Mouse (Mus musculus) neural tube, embryonic 15.5 days (tissue): ENCODE measurements at regions not wholly inside any gene's neighbourhood (a gene's known extent, or its start where the extent isn't known, plus 50 kb on each side); places are given as distances from the start of the nearest gene placed in this dataset.

Source experiments
- ATAC-seq: fragments of 200-750 bp; cut with Nextera tagmentation; 2 replicates; pipeline ENCODE4 v1.8.0; 2017; ENCODE audit warnings: mild to moderate bottlenecking, moderate TSS enrichment, moderate library complexity; ENCODE audit not compliant: low FRiP score
- H3K27ac ChIP-seq: fragments of 300-500 bp; sonication (generic); replicated peaks from 2 replicates; pipeline ENCODE4 v1.5.1; 2015; ENCODE audit warnings: mild to moderate bottlenecking, inconsistent platforms
- H3K27me3 ChIP-seq: fragments of 300-500 bp; sonication (generic); replicated peaks from 2 replicates; pipeline ENCODE4 v1.6.1; 2015; ENCODE audit warnings: inconsistent platforms
- H3K36me3 ChIP-seq: fragments of 300-500 bp; sonication (generic); 2 replicates; pipeline ENCODE4 v1.6.1; 2015; ENCODE audit warnings: inconsistent platforms
- H3K4me1 ChIP-seq: fragments of 300-500 bp; sonication (generic); 2 replicates; pipeline ENCODE4 v1.6.1; 2015; ENCODE audit warnings: inconsistent platforms
- H3K4me2 ChIP-seq: fragments of 300-500 bp; sonication (generic); 2 replicates; pipeline ENCODE4 v1.6.1; 2015; ENCODE audit warnings: inconsistent platforms, mild to moderate bottlenecking, moderate library complexity
- H3K4me3 ChIP-seq: fragments of 300-500 bp; sonication (generic); replicated peaks from 2 replicates; pipeline ENCODE4 v1.5.1; 2015; ENCODE audit warnings: mild to moderate bottlenecking, inconsistent platforms
- H3K9ac ChIP-seq: fragments of 300-500 bp; sonication (generic); replicated peaks from 2 replicates; pipeline ENCODE4 v1.6.1; 2015; ENCODE audit warnings: mild to moderate bottlenecking, inconsistent platforms
- H3K9me3 ChIP-seq: fragments of 300-500 bp; sonication (generic); replicated peaks from 2 replicates; pipeline ENCODE4 v1.6.1; 2016; ENCODE audit warnings: inconsistent platforms
- WGBS: fragments of 180-500 bp; shearing (Covaris S2); methylation state at CpG from one replicate; pipeline ENCODE4 v1.1.7; 2015; ENCODE audit warnings: mixed read lengths; 5-methylcytosine and 5-hydroxymethylcytosine counted together

DNA sequence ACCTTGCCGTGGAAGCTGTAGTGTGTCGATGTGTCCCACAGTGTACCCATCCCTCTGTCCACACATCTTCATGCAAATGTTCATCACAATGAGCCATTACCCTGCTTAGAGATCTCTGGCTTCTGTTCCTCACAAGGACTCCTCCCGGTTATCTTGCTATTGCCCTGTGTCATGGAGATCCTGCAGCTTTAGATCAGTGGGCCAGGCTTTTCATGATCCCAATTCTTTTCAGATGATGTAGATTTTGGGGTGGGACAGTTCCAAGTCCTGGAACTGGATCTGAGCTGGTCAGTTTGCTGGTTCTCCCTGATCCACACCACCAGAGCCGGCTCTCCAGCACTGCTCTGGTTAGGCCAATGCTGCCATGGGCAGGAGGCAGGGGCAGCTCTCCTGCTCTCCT is 161.2 kb downstream of the Tfap2c start:
- H3K9me3 ChIP-seq = no peaks in the 10 kb centered on the region
- no peaks in the 10 kb centered on the region for H3K4me1 ChIP-seq
- H3K4me3 ChIP-seq = no peak overlapping the region
- no peak overlapping the region for H3K9ac ChIP-seq
- ATAC-seq = no peak
- H3K36me3 ChIP-seq = no peaks in the 10 kb centered on the region
- no peak overlapping the region for H3K4me2 ChIP-seq
- whole genome bisulfite sequencing = 73% methylated on average over 4 of the region's 4 CpGs
- no peak overlapping the region for H3K27ac ChIP-seq
- H3K27me3 ChIP-seq = peaks cover 6% of the 10 kb centered on the region; the same call in 1 of the 2 replicates

- H3K9me3 ChIP-seq = no peaks in the 10 kb centered on the region
- no peak overlapping the region; the same call in 1 of the 2 replicates for H3K4me2 ChIP-seq
- H3K27ac ChIP-seq = no peak overlapping the region
- no peak overlapping the region for H3K9ac ChIP-seq
- H3K4me3 ChIP-seq = no peak overlapping the region
- ATAC-seq = no peak
- peaks cover 26% of the 10 kb centered on the region for H3K4me1 ChIP-seq
- 4% methylated on average over 13 of the region's 13 CpGs for WGBS
- H3K36me3 ChIP-seq = no peaks in the 10 kb centered on the region
- peaks cover 85% of the 10 kb centered on the region for H3K27me3 ChIP-seq
These were observed 177.3 kb downstream of the Tfap2c start for GRCm38 (mm10) chr2:172726701-172727100.

GRCm38 (mm10) chr2:172727576-172727975 is 178.2 kb downstream of the Tfap2c start:
- H3K9me3 ChIP-seq = no peaks in the 10 kb centered on the region
- peak overlapping the region; percentile 76 for H3K4me2 ChIP-seq
- H3K27me3 ChIP-seq = peaks cover 86% of the 10 kb centered on the region

DNA sequence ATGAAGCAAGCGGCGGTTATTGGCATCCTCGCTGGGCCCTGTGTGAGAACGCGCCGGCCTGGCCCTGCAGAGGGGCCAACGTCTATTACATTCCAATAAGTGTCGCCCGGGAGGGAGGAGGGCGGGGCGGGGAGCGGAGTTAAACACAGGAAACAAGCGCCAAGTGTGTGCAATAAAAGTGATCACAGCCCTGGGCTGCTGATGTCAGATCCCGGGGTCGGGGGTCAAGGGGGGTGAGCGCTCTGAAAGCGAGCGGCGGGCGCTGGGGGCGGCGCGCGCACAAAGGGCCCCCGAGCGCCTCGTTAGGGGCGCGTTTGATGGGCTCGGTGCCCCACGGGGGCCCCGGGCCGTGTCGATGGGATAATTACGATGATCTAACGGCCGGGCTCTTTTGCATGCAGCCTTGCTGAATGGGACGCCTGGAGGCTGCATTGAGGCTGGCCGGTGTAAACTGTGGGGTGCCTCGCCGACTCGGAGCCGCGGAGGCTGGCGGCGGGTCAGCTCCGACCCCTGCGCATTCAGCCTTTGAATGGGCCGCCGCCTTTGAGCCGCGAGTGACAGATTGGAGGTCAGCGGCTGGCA is 178.9 kb downstream of the Tfap2c start:
- peak overlapping the region; percentile 76 for H3K4me2 ChIP-seq
- H3K27me3 ChIP-seq = peaks cover 86% of the 10 kb centered on the region
- no peaks in the 10 kb centered on the region for H3K9me3 ChIP-seq
- peak overlapping the region; percentile 35 for H3K4me3 ChIP-seq
- H3K9ac ChIP-seq = no peak overlapping the region; the same call in 1 of the 2 replicates
- WGBS = under 1% methylated on average over 48 of the region's 53 CpGs
- peak; percentile 77 for ATAC-seq
- no peak overlapping the region for H3K27ac ChIP-seq
- no peaks in the 10 kb centered on the region for H3K36me3 ChIP-seq
- peaks cover 36% of the 10 kb centered on the region for H3K4me1 ChIP-seq

More at GRCm38 (mm10) chr2:172727576-172727975, 178.2 kb downstream of the Tfap2c start:
- WGBS = 11% methylated on average over 10 of the region's 10 CpGs
- Histone ChIP-seq H3K9ac (no peak overlapping the region), H3K4me3 (no peak overlapping the region), H3K27ac (no peak overlapping the region), H3K4me1 (peaks cover 35% of the 10 kb centered on the region), H3K36me3 (no peaks in the 10 kb centered on the region)
- ATAC-seq = no peak

GRCm38 (mm10) chr2:172729151-172729550 is 179.8 kb downstream of the Tfap2c start:
- Histone ChIP-seq H3K36me3 (no peaks in the 10 kb centered on the region), H3K27me3 (peaks cover 86% of the 10 kb centered on the region), H3K27ac (no peak overlapping the region), H3K4me1 (peaks cover 36% of the 10 kb centered on the region), H3K9ac (no peak overlapping the region), H3K4me2 (peak overlapping the region; percentile 76; the same call in 1 of the 2 replicates), H3K9me3 (no peaks in the 10 kb centered on the region), H3K4me3 (no peak overlapping the region)
- WGBS = 27% methylated on average over 4 of the region's 4 CpGs
- no peak for ATAC-seq

DNA sequence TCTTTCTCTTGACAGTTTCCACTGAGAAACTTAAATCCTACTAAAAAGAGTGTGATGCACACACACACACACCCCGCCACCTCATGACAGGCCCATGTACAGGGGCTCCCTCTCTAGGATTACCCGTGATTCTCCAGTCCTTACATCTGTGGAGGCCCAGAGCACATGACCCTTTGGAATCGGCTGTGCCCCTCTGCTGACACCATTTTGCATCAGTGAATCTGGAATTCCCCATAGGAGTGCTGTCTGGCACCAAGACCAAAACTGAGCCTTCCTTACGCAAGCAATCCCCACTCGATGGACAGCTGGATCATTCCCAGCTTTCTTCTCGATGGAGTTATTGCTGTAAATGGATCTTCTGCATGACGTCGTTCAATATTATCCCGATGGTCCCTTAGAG is 180.3 kb downstream of the Tfap2c start:
- Histone ChIP-seq H3K9me3 (no peaks in the 10 kb centered on the region), H3K27ac (no peak overlapping the region), H3K36me3 (no peaks in the 10 kb centered on the region), H3K4me3 (no peak overlapping the region), H3K9ac (no peak overlapping the region), H3K4me1 (peaks cover 36% of the 10 kb centered on the region), H3K4me2 (no peak overlapping the region), H3K27me3 (peaks cover 86% of the 10 kb centered on the region)
- WGBS = 62% methylated on average over 9 of the region's 9 CpGs
- no peak for ATAC-seq

GRCm38 (mm10) chr2:172731408-172731807 is 182.0 kb downstream of the Tfap2c start:
- no peak overlapping the region for H3K9ac ChIP-seq
- H3K27ac ChIP-seq = no peak overlapping the region
- H3K9me3 ChIP-seq = no peaks in the 10 kb centered on the region
- peaks cover 90% of the 10 kb centered on the region for H3K27me3 ChIP-seq
- no peak overlapping the region for H3K4me3 ChIP-seq
- WGBS = 3% methylated on average over 18 of the region's 18 CpGs
- H3K36me3 ChIP-seq = no peaks in the 10 kb centered on the region
- H3K4me1 ChIP-seq = peaks cover 36% of the 10 kb centered on the region
- H3K4me2 ChIP-seq = peak overlapping the region; percentile 34
- ATAC-seq = peak; percentile 53; the same call in 1 of the 2 replicates

DNA sequence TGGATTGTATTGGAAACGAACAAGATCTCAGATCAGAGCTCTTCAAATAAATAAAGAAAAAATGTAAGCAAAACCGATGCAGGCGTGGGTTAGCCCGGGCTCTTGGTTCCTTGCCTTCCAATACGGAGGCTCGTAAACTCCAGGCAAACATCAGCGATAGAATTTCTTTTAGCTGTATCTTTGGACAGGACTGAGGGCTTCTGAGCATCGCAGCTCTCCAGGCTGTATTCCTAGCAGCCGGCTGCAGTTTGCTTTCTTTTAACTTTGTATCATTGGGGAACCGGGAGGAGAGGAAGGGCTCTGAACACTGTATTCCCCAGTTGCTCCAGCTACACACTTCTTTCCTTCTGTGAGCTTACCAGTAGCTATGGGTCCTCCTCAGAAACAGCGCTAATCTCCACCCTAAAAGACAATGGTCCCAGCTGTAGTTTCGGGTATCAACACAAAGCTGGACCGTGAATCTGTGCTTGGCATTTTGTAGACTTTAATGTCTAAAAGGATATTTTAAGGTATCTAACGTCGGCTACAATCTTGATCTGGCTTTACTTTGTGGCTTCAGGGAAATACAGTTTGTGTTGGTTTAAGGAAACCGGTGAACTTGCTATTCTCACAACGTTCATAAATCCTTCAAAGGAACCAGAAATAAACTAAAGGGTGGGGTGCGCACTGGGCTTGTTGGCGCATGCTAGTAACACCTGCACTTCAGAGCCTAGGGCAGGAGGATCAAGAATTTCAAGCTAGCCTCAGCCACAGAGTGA is 183.2 kb downstream of the Tfap2c start:
- ATAC-seq = no peak
- Histone ChIP-seq H3K9ac (no peak overlapping the region), H3K9me3 (no peaks in the 10 kb centered on the region), H3K36me3 (no peaks in the 10 kb centered on the region), H3K4me3 (no peak overlapping the region), H3K4me1 (peaks cover 27% of the 10 kb centered on the region), H3K27ac (no peak overlapping the region), H3K4me2 (no peak overlapping the region), H3K27me3 (peaks cover 94% of the 10 kb centered on the region)
- WGBS = 4% methylated on average over 19 of the region's 19 CpGs

GRCm38 (mm10) chr2:172733403-172733995 is 184.1 kb downstream of the Tfap2c start:
- Histone ChIP-seq H3K36me3 (no peaks in the 10 kb centered on the region), H3K9ac (no peak overlapping the region), H3K9me3 (no peaks in the 10 kb centered on the region), H3K4me1 (peaks cover 19% of the 10 kb centered on the region), H3K27ac (no peak overlapping the region), H3K27me3 (peaks cover 97% of the 10 kb centered on the region), H3K4me2 (no peak overlapping the region), H3K4me3 (no peak overlapping the region)
- no peak for ATAC-seq
- 6% methylated on average over 9 of the region's 9 CpGs for WGBS

DNA sequence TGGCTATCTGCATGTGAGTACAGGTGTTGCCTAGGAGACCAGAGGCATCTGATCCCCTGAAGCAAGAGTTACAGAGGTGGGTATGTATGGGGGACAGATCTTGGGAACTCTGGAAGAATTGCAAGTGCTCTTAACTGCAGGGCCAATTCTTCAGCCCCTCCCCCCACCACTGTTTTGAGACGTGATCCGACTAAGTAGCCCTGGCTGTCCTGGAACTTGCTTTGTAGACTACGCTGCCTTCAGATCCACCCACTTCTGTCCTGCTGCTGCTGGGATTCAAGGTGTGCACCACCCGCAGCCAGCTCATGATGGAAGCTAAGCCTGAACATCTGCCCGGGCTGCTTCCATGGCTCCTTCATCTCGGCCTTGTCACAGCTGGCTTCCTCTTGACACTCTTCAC is 186.2 kb downstream of the Tfap2c start:
- H3K9ac ChIP-seq = no peak overlapping the region
- H3K27me3 ChIP-seq = peaks cover 96% of the 10 kb centered on the region
- no peak for ATAC-seq
- H3K4me2 ChIP-seq = no peak overlapping the region
- WGBS = 11% methylated on average over 6 of the region's 6 CpGs
- H3K27ac ChIP-seq = no peak overlapping the region
- no peaks in the 10 kb centered on the region for H3K36me3 ChIP-seq
- no peak overlapping the region for H3K4me3 ChIP-seq
- peaks cover 15% of the 10 kb centered on the region for H3K4me1 ChIP-seq
- H3K9me3 ChIP-seq = no peaks in the 10 kb centered on the region

DNA sequence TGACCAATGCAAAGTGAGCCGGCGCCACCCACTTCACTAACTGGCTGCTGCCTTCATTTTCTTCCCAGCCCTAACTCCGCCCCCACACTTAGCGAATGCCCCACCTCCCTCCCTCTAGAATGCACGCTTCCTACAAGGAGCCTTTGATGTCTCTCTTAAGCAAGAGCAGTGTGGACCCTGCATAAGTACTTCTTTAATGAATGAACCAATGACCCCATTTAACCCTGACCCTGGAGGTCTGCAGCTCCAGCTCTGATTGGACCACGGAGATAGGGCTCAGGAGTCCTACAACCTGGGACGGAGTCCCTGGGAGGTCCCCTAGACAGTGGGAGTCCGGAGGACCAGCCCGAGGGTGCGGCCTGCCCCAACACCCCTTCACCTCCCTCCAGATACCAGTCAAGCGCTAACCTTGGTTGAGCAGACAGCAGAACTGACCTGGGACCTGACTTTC is 189.7 kb downstream of the Tfap2c start:
- Histone ChIP-seq H3K27ac (no peak overlapping the region), H3K9me3 (no peaks in the 10 kb centered on the region), H3K27me3 (peaks cover 90% of the 10 kb centered on the region), H3K4me2 (no peak overlapping the region), H3K36me3 (no peaks in the 10 kb centered on the region), H3K4me3 (no peak overlapping the region), H3K4me1 (no peaks in the 10 kb centered on the region), H3K9ac (no peak overlapping the region)
- no peak for ATAC-seq
- WGBS = 4% methylated on average over 11 of the region's 11 CpGs

DNA sequence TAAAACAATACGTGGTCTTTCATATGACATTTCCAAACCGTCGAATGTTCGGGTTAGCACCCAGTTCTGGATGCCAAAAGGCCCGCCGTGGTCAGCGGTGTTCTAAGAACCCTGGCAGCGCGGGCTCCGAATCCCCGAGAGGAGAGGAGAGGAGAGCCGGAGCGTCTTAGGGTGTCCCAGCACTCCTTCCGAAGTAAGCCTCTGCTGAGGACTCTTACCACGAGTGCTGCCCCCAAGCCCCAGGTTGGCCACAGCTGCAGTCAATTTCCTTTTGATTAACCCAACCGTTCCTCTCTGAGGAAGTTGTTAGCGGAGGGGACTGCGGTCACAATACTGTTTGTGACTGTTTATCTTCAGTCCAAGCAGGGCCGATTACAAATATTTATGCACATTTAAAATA is 190.1 kb downstream of the Tfap2c start:
- no peak for ATAC-seq
- Histone ChIP-seq H3K4me3 (no peak overlapping the region), H3K27me3 (peaks cover 86% of the 10 kb centered on the region), H3K27ac (no peak overlapping the region), H3K4me2 (no peak overlapping the region), H3K9ac (no peak overlapping the region), H3K36me3 (no peaks in the 10 kb centered on the region), H3K4me1 (no peaks in the 10 kb centered on the region), H3K9me3 (no peaks in the 10 kb centered on the region)
- 6% methylated on average over 19 of the region's 19 CpGs for WGBS
